Mouse (Mus musculus) CH12.LX (cell line): ENCODE data around the gene 8030411F24Rik. TPM values are rescaled to one million over a fixed set of nuclear protein-coding genes. Genes with fewer than 3 reads are reported as not detected.
A peak's percentile ranks its signal among the peaks of the same experiment; 100 is the strongest.

Experiments used
- DNase-seq: peaks from one replicate; pipeline ENCODE4 v3.0.0-alpha.2; 2013; ENCODE audit errors: extremely low read depth
- H3K27ac ChIP-seq: 2 replicates; pipeline ENCODE4 v1.5.1; 2012; ENCODE audit warnings: low read depth, mild to moderate bottlenecking, control low read depth, moderate library complexity; ENCODE audit not compliant: insufficient read depth
- H3K27me3 ChIP-seq: replicated peaks from 2 replicates; pipeline ENCODE3; 2012; ENCODE audit warnings: inconsistent platforms
- H3K36me3 ChIP-seq, 2 experiments: replicated peaks in 1 of 2; 2 replicates each; pipeline versions ENCODE3 to v1.6.1; 2012; ENCODE audit warnings: inconsistent platforms in 1 of 2, low read length in 1 of 2, mild to moderate bottlenecking in 1 of 2, mixed read lengths in 1 of 2, moderate library complexity in 1 of 2; ENCODE audit not compliant: control insufficient read depth in 1 of 2, insufficient read depth in 1 of 2
- H3K4me1 ChIP-seq, 2 experiments: 2 replicates each; pipeline ENCODE4 v1.6.1; 2012; ENCODE audit warnings: inconsistent platforms in 1 of 2, moderate library complexity in 1 of 2; ENCODE audit not compliant: insufficient read depth in 2 of 2, control insufficient read depth in 1 of 2
- H3K4me2 ChIP-seq: 2 replicates; pipeline ENCODE4 v1.6.1; 2012; ENCODE audit warnings: low read depth, mild to moderate bottlenecking, control low read depth; ENCODE audit not compliant: poor library complexity, insufficient read depth, severe bottlenecking
- H3K4me3 ChIP-seq, 3 experiments: fragments of 150-350 bp in 1 of 3; sonication (generic) in 1 of 3; replicated peaks in 1 of 3; 2 replicates each; pipeline versions ENCODE3 to v1.5.1; 2011 to 2012; ENCODE audit warnings: low read depth in 2 of 3, low read length in 2 of 3, mild to moderate bottlenecking in 2 of 3, moderate library complexity in 2 of 3, control low read depth in 1 of 3, improper control_type of control experiment in 1 of 3, inconsistent platforms in 1 of 3, mixed read lengths in 1 of 3; ENCODE audit not compliant: poor library complexity in 1 of 3
- H3K79me2 ChIP-seq: replicated peaks from 2 replicates; pipeline ENCODE4 v1.6.1; 2012; ENCODE audit warnings: mild to moderate bottlenecking, moderate library complexity; ENCODE audit not compliant: control insufficient read depth, poor library complexity, insufficient read depth, severe bottlenecking; ENCODE audit errors: extremely low read depth
- H3K9ac ChIP-seq: 2 replicates; pipeline ENCODE4 v1.6.1; 2012; ENCODE audit warnings: low read depth, mild to moderate bottlenecking, control low read depth, moderate library complexity; ENCODE audit not compliant: insufficient read depth
- H3K9me3 ChIP-seq: replicated peaks from 2 replicates; pipeline ENCODE3; 2012; ENCODE audit warnings: low read length, inconsistent platforms, mixed read lengths
- BHLHE40 ChIP-seq: IDR thresholded peaks from 2 replicates; pipeline ENCODE4 v1.6.1; 2011; ENCODE audit warnings: mild to moderate bottlenecking, low read depth, low read length, improper control_type of control experiment
- CHD1 ChIP-seq: IDR thresholded peaks from 2 replicates; pipeline ENCODE4 v1.6.1; 2012; ENCODE audit warnings: low read depth, low read length, improper control_type of control experiment, inconsistent platforms
- CHD2 ChIP-seq: IDR thresholded peaks from 2 replicates; pipeline ENCODE4 v1.6.1; 2011; ENCODE audit warnings: low read length, improper control_type of control experiment
- CTCF ChIP-seq, 2 experiments: IDR thresholded peaks in 1 of 2; conservative IDR thresholded peaks in 1 of 2; 2 replicates each; pipeline ENCODE4 v1.5.1; 2011 to 2012; ENCODE audit warnings: low read depth in 2 of 2, low read length in 2 of 2, improper control_type of control experiment in 1 of 2, inconsistent platforms in 1 of 2, mild to moderate bottlenecking in 1 of 2, moderate library complexity in 1 of 2
- E2F4 ChIP-seq: IDR thresholded peaks from 2 replicates; pipeline ENCODE4 v1.6.1; 2011; ENCODE audit warnings: low read depth, low read length, improper control_type of control experiment; ENCODE audit not compliant: insufficient replicate concordance
- ELF1 ChIP-seq: IDR thresholded peaks from 2 replicates; pipeline ENCODE4 v1.6.1; 2014; ENCODE audit warnings: low read depth, mild to moderate bottlenecking, inconsistent platforms, low read length, improper control_type of control experiment
- EP300 ChIP-seq: IDR thresholded peaks from 2 replicates; pipeline ENCODE4 v1.6.1; 2011; ENCODE audit warnings: low read length, improper control_type of control experiment
- GABPA ChIP-seq: IDR thresholded peaks from 2 replicates; pipeline ENCODE4 v1.6.1; 2012; ENCODE audit warnings: low read depth, low read length, improper control_type of control experiment, inconsistent platforms; ENCODE audit not compliant: insufficient replicate concordance
- HCFC1 ChIP-seq: IDR thresholded peaks from 2 replicates; pipeline ENCODE4 v1.6.1; 2012; ENCODE audit warnings: low read depth, mild to moderate bottlenecking, inconsistent platforms, low read length, improper control_type of control experiment
- IRF4 ChIP-seq: IDR thresholded peaks from 2 replicates; pipeline ENCODE4 v1.6.1; 2014; ENCODE audit warnings: low read depth, mild to moderate bottlenecking, inconsistent platforms, low read length, improper control_type of control experiment
- JUN ChIP-seq: IDR thresholded peaks from 2 replicates; pipeline ENCODE4 v1.6.1; 2011; ENCODE audit warnings: low read depth, mild to moderate bottlenecking, low read length, improper control_type of control experiment, moderate library complexity; ENCODE audit not compliant: insufficient read depth
- JUND ChIP-seq: conservative IDR thresholded peaks from 2 replicates; pipeline ENCODE4 v1.6.1; 2011; ENCODE audit warnings: low read depth, low read length, improper control_type of control experiment
- KAT2A ChIP-seq: IDR thresholded peaks from 2 replicates; pipeline ENCODE4 v1.6.1; 2012; ENCODE audit warnings: low read length, improper control_type of control experiment, inconsistent platforms; ENCODE audit not compliant: insufficient replicate concordance
- MAFK ChIP-seq: IDR thresholded peaks from 2 replicates; pipeline ENCODE4 v1.6.1; 2011; ENCODE audit warnings: low read length, improper control_type of control experiment; ENCODE audit not compliant: insufficient replicate concordance
- MAX ChIP-seq: IDR thresholded peaks from 2 replicates; pipeline ENCODE4 v1.6.1; 2011; ENCODE audit warnings: low read length, improper control_type of control experiment
- MAZ ChIP-seq: IDR thresholded peaks from 2 replicates; pipeline ENCODE4 v1.6.1; 2012; ENCODE audit warnings: low read depth, mild to moderate bottlenecking, inconsistent platforms, low read length, improper control_type of control experiment, moderate library complexity
- MXI1 ChIP-seq: IDR thresholded peaks from 2 replicates; pipeline ENCODE4 v1.6.1; 2011; ENCODE audit warnings: mild to moderate bottlenecking, low read depth, low read length, improper control_type of control experiment
- MYC ChIP-seq: IDR thresholded peaks from 2 replicates; pipeline ENCODE4 v1.6.1; 2011; ENCODE audit warnings: low read depth, mild to moderate bottlenecking, improper control_type of control experiment, low read length
- NELFE ChIP-seq: IDR thresholded peaks from 2 replicates; pipeline ENCODE4 v1.6.1; 2011; ENCODE audit warnings: low read depth, low read length, improper control_type of control experiment
- NRF1 ChIP-seq: IDR thresholded peaks from 2 replicates; pipeline ENCODE4 v1.6.1; 2014; ENCODE audit warnings: low read depth, mild to moderate bottlenecking, inconsistent platforms, low read length, improper control_type of control experiment, moderate library complexity
- PAX5 ChIP-seq: IDR thresholded peaks from 2 replicates; pipeline ENCODE4 v1.6.1; 2012; ENCODE audit warnings: low read length, inconsistent platforms, mixed read lengths
- POLR2A ChIP-seq: IDR thresholded peaks from 2 replicates; pipeline ENCODE4 v1.6.1; 2011; ENCODE audit warnings: low read depth, mild to moderate bottlenecking, improper control_type of control experiment, low read length
- RAD21 ChIP-seq: IDR thresholded peaks from 2 replicates; pipeline ENCODE4 v1.6.1; 2011; ENCODE audit warnings: low read depth, mild to moderate bottlenecking, low read length, improper control_type of control experiment, moderate library complexity
- SIN3A ChIP-seq: IDR thresholded peaks from 2 replicates; pipeline ENCODE4 v1.6.1; 2012; ENCODE audit warnings: low read length, improper control_type of control experiment, inconsistent platforms
- TBP ChIP-seq: conservative IDR thresholded peaks from 2 replicates; pipeline ENCODE4 v1.6.1; 2011; ENCODE audit warnings: low read depth, low read length, improper control_type of control experiment
- UBTF ChIP-seq: IDR thresholded peaks from 2 replicates; pipeline ENCODE4 v1.6.1; 2012; ENCODE audit warnings: low read depth, mild to moderate bottlenecking, inconsistent platforms, low read length, improper control_type of control experiment, moderate library complexity
- USF1 ChIP-seq: IDR thresholded peaks from 2 replicates; pipeline ENCODE4 v1.6.1; 2014; ENCODE audit warnings: low read depth, mild to moderate bottlenecking, inconsistent platforms, low read length, improper control_type of control experiment
- USF2 ChIP-seq: conservative IDR thresholded peaks from 2 replicates; pipeline ENCODE4 v1.6.1; 2011; ENCODE audit warnings: low read depth, low read length, improper control_type of control experiment
- ZKSCAN1 ChIP-seq: IDR thresholded peaks from 2 replicates; pipeline ENCODE4 v1.6.1; 2012; ENCODE audit warnings: low read depth, inconsistent platforms, low read length, improper control_type of control experiment, borderline replicate concordance
- ZMIZ1 ChIP-seq: IDR thresholded peaks from 2 replicates; pipeline ENCODE4 v1.6.1; 2012; ENCODE audit warnings: low read depth, mild to moderate bottlenecking, inconsistent platforms, low read length, improper control_type of control experiment
- dilution Hi-C: fragments of 300-500 bp; cut with MboI; formaldehyde crosslinking; loops from 2 replicates; pipeline ENCODE4 v1.14.3; 2020; ENCODE audit warnings: low sequenced_read_pairs; ENCODE audit not compliant: extremely low pct_unique_long_range_greater_than_20kb, extremely low pct_ligation_motif_present
- in situ Hi-C: fragments of 300-500 bp; cut with MboI; formaldehyde crosslinking; loops from 3 replicates; pipeline ENCODE4 v1.14.3; 2019; ENCODE audit warnings: low sequenced_read_pairs, low pct_ligation_motif_present, low pct_unique_long_range_greater_than_20kb, mixed read lengths
- polyA plus RNA-seq: library from polyadenylated mRNA; unstranded; fragments of >175 nt; gene quantifications from 2 replicates; pipeline ENCODE4 v1.2.1, GENCODE M21; 2012; ENCODE audit warnings: low read depth; ENCODE audit not compliant: insufficient read length
- total RNA-seq, 2 experiments: library from RNA; depleted of rRNA; stranded (reverse); fragments of 300-350 nt in 1 of 2; fragments of >200 nt in 1 of 2; gene quantifications; 2 replicates each; pipeline ENCODE4 v1.2.3; 2012 to 2014

The 8030411F24Rik gene
- total and polyA plus RNA-seq, 3 experiments, result not detected

GRCm38 (mm10) chr2:148754310-148754846 lies 27.4 kb upstream of the 8030411F24Rik start:
- no peak overlapping the region for H3K4me2 ChIP-seq
- no peak for TF ChIP-seq MAX
- TF ChIP-seq MAFK, result no peak
- TF ChIP-seq, all 38 proteins: peak for 0
- peaks cover 2 to 3% of the 10 kb centered on the region in 2 experiments; a peak in 2 of 4 replicates for H3K4me1 ChIP-seq
- in situ Hi-C loops, result no loop called here
- no peak overlapping the region for H3K27ac ChIP-seq
- dilution Hi-C loops, result no loop called here
- no peak for DNase-seq
- H3K36me3 ChIP-seq, result no peaks in the 10 kb centered on the region
- H3K27me3 ChIP-seq, result peaks cover 11% of the 10 kb centered on the region
- H3K9me3 ChIP-seq, result no peaks in the 10 kb centered on the region
- H3K9ac ChIP-seq, result no peak overlapping the region
- H3K4me3 ChIP-seq, result no peak overlapping the region
- no peaks in the 10 kb centered on the region for H3K79me2 ChIP-seq

GRCm38 (mm10) chr2:148763648-148764388 lies 18.0 kb upstream of the 8030411F24Rik start:
- DNase-seq, result peak; percentile 90
- Histone ChIP-seq H3K9ac (0 out of 2 replicates have a peak overlapping the region, but pooled peaks have one; percentile 5), H3K79me2 (no peaks in the 10 kb centered on the region), H3K36me3 (no peaks in the 10 kb centered on the region), H3K4me3 (no peak overlapping the region), H3K9me3 (no peaks in the 10 kb centered on the region), H3K4me2 (0 out of 2 replicates have a peak overlapping the region, but pooled peaks have one; percentile 4), H3K27ac (peak overlapping the region; percentile 83), H3K4me1 (peaks cover 0 to 15% of the 10 kb centered on the region in 2 experiments; a peak in 3 of 4 replicates), H3K27me3 (no peaks in the 10 kb centered on the region)
- dilution Hi-C loops, result no loop called here
- in situ Hi-C loops, result no loop called here
- peak; percentile 51; the same call in 1 of the 2 replicates for TF ChIP-seq JUN
- TF ChIP-seq EP300, result peak; percentile 96
- TF ChIP-seq POLR2A, result peak; percentile 30; the same call in 1 of the 2 replicates
- peak; percentile 78 for TF ChIP-seq JUND
- TF ChIP-seq USF1, result peak; percentile 73
- no peak for TF ChIP-seq HCFC1
- peak; percentile 46; the same call in 1 of the 2 replicates for TF ChIP-seq NELFE
- TF ChIP-seq GABPA, result no peak
- TF ChIP-seq MAFK, result peak; percentile 47; the same call in 1 of the 2 replicates
- no peak; the same call in 1 of the 2 replicates for TF ChIP-seq RAD21
- peak; percentile 84 for TF ChIP-seq MAX
- peak; percentile 46 for TF ChIP-seq ELF1
- no peak for TF ChIP-seq PAX5
- peak; percentile 95 for TF ChIP-seq IRF4
- TF ChIP-seq SIN3A, result peak; percentile 78
- TF ChIP-seq MYC, result peak; percentile 88
- no peak for TF ChIP-seq NRF1
- 0 out of 2 replicates have a peak, but pooled peaks have one; percentile 55 for TF ChIP-seq CHD1
- no peak for TF ChIP-seq ZKSCAN1
- peak; percentile 67 for TF ChIP-seq CHD2
- peak; percentile 57; the same call in 1 of the 2 replicates for TF ChIP-seq E2F4
- no peak for TF ChIP-seq CTCF (conservative IDR thresholded peaks at IDR 0.05 in 1 of 2, IDR thresholded peaks at IDR 0.05 in 1 of 2; ENCODE audit: low read depth in 2 of 2, low read length in 2 of 2)
- 0 out of 2 replicates have a peak, but pooled peaks have one; percentile 28 for TF ChIP-seq ZMIZ1
- TF ChIP-seq TBP, result peak; percentile 73; the same call in 1 of the 2 replicates
- peak; percentile 63 for TF ChIP-seq USF2
- TF ChIP-seq UBTF, result no peak
- no peak for TF ChIP-seq MAZ
- TF ChIP-seq MXI1, result peak; percentile 58
- peak; percentile 66 for TF ChIP-seq BHLHE40
- TF ChIP-seq KAT2A, result peak; percentile 44; the same call in 1 of the 2 replicates
